Mouse (Mus musculus): ENCODE results near the gene Tlr5.

DNA sequence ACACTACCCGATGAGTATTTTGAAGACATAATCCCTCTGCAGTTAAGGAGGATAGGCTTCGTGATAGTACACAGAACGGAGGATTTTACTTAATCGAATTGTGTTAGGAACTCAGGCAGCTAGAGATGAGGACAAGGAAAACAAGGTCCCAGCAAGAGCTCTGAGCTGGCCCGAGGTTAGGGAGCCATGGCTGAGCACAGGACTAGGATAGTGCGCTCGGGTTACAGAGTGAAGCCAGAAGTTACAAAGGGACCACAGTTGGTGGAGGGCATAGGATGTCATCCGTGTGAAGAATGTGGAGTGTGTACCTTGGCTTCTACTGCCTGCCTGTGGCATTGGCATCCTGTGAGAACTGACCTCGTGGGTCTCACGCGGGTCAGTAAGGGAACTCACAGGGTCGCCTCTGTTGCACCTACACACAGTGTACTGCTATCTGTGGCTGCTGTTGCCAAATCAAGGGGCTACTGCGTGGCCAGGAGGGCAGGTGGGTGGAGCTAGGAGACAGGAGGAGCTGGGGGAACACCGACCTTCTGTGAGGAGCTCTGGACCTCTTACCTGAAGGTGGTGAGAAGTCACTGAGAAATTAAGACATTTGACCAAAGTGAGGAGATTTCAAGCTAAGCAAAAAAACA is 29.0 kb downstream of the Tlr5 start:
- TF ChIP-seq CTCF (IDR thresholded peaks at IDR 0.05; ENCODE audit: low read depth) = no peak
- TF ChIP-seq EP300 (optimal IDR thresholded peaks at IDR 0.05) = no peak
